Comparison of ENCODE assay signal across 26 mouse cellular contexts in the genomic region with DNA sequence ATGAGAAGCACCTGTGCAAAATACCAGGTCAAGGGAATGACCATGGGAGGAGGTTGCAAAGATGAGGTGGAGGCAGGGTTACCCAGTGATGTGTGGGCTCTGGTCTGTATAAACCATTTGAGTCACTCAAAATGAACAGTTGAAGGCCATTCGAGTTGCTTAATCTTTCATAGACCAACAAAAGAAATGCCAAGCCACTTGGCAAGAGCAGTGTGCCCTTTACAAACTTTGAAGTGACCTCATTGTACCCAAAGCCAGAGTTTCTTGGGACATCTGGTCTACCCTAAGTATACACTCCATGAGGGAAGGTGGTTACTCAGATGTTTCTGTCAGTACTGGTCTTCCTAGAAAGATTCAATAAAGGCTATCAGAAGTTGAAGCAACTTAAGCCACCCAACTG.
DNase-seq lines count a peak whose midpoint lies in the region; ATAC-seq and TF ChIP-seq lines count a peak whose summit lies in the region.
"Had no signal": no experiment of that assay in that cellular context is flagged by ENCODE, and none has a peak within 500 bp of the region (broad histone marks: within the 10 kb centered on the region; RNA-seq: fewer than 3 reads in every experiment).

No protein-coding gene starts in this region.

- WGBS in liver, adult 2 months = 21% methylated on average over 1 of the region's 1 CpGs
- 60% methylated on average over 1 of the region's 1 CpGs for WGBS in liver, postnatal 0 days (ENCODE audit: insufficient replicate concordance)

- no peak overlapping the region for H3K9ac ChIP-seq in liver, adult 2 months (ENCODE audit: low read depth, low read length)
- no peak overlapping the region for H3K9ac ChIP-seq in liver, postnatal 0 days (replicated peaks)
- H3K9ac ChIP-seq: embryonic facial prominence, embryonic 12.5 days; embryonic facial prominence, embryonic 15.5 days; forebrain, embryonic 15.5 days; heart, embryonic 13.5 days; hindbrain, embryonic 14.5 days had no signal

- TF ChIP-seq POLR2A in liver, adult 2 months (IDR thresholded peaks at IDR 0.05; ENCODE audit: extremely low read depth, insufficient read depth, low read length) = no peak

- H3K27me3 ChIP-seq in liver, adult 2 months (ENCODE audit: control insufficient read depth, insufficient read depth, low read length) = no peaks in the 10 kb centered on the region
- no peaks in the 10 kb centered on the region for H3K27me3 ChIP-seq in liver, postnatal 0 days (ENCODE audit: insufficient read depth, low read length)
- H3K27me3 ChIP-seq: embryonic facial prominence, embryonic 12.5 days; embryonic facial prominence, embryonic 15.5 days; forebrain, embryonic 15.5 days; heart, embryonic 13.5 days had no signal

- no peaks in the 10 kb centered on the region for H3K9me3 ChIP-seq in liver, postnatal 0 days (ENCODE audit: low read length)
- H3K9me3 ChIP-seq: embryonic facial prominence, embryonic 12.5 days; embryonic facial prominence, embryonic 15.5 days; forebrain, embryonic 15.5 days; heart, embryonic 10.5 days; heart, embryonic 13.5 days had no signal

- no peak for ATAC-seq in liver, postnatal 0 days
- ATAC-seq: CD4-positive, CD25-positive, alpha-beta regulatory T cell, adult 4 months; forebrain, embryonic 15.5 days; hindbrain, postnatal 0 days; inflammation-experienced regulatory T-cells, adult 6 months; intestine, embryonic 16.5 days had no signal

- no peak overlapping the region for H3K4me3 ChIP-seq in liver, adult 2 months (ENCODE audit: insufficient read depth, low read depth, low read length)
- H3K4me3 ChIP-seq in liver, postnatal 0 days (ENCODE audit: low read depth, low read length) = no peak overlapping the region
- H3K4me3 ChIP-seq: embryonic facial prominence, embryonic 12.5 days; embryonic facial prominence, embryonic 15.5 days; forebrain, embryonic 15.5 days; heart, adult 2 months; heart, embryonic 10.5 days; heart, embryonic 13.5 days had no signal

- no peak for TF ChIP-seq EP300 in liver, postnatal 0 days (IDR thresholded peaks at IDR 0.05; ENCODE audit: low read depth)

- H3K4me1 ChIP-seq in liver, adult 2 months (ENCODE audit: control insufficient read depth, insufficient read depth, low read length) = peaks cover 19% of the 10 kb centered on the region
- H3K4me1 ChIP-seq in liver, postnatal 0 days (ENCODE audit: insufficient read depth) = peaks cover 4% of the 10 kb centered on the region; the same call in 1 of the 2 replicates
- H3K4me1 ChIP-seq: forebrain, embryonic 15.5 days had no signal

- H3K36me3 ChIP-seq in liver, adult 2 months (ENCODE audit: control insufficient read depth, insufficient read depth, low read length) = no peaks in the 10 kb centered on the region
- H3K36me3 ChIP-seq in liver, postnatal 0 days (replicated peaks; ENCODE audit: insufficient read depth, low read length) = no peaks in the 10 kb centered on the region
- H3K36me3 ChIP-seq: embryonic facial prominence, embryonic 12.5 days; embryonic facial prominence, embryonic 15.5 days; forebrain, embryonic 15.5 days; heart, embryonic 10.5 days; heart, embryonic 13.5 days had no signal

- no peak for TF ChIP-seq CTCF in liver, adult 2 months (IDR thresholded peaks at IDR 0.05; ENCODE audit: low read depth, low read length)
- no peak for TF ChIP-seq CTCF in liver, postnatal 0 days (IDR thresholded peaks at IDR 0.05; ENCODE audit: low read depth)

- no peak overlapping the region for H3K27ac ChIP-seq in liver, adult 2 months (replicated peaks; ENCODE audit: insufficient read depth, low read depth, low read length)
- H3K27ac ChIP-seq in liver, postnatal 0 days (ENCODE audit: low read depth) = no peak overlapping the region
- H3K27ac ChIP-seq: embryonic facial prominence, embryonic 12.5 days; embryonic facial prominence, embryonic 15.5 days; forebrain, embryonic 15.5 days; heart, adult 2 months; heart, embryonic 10.5 days; hindbrain, embryonic 14.5 days; hindbrain, postnatal 0 days had no signal

- no peaks in the 10 kb centered on the region for H3K79me2 ChIP-seq in liver, adult 2 months (ENCODE audit: control insufficient read depth, insufficient read depth, low read length)

- no peak overlapping the region for H3K4me2 ChIP-seq in liver, postnatal 0 days (ENCODE audit: low read depth, low read length)
- H3K4me2 ChIP-seq: embryonic facial prominence, embryonic 12.5 days; embryonic facial prominence, embryonic 15.5 days; forebrain, embryonic 15.5 days; heart, embryonic 13.5 days; hindbrain, embryonic 14.5 days had no signal

- DNase-seq in adrenal gland, adult 2 months = peak; percentile 78
- DNase-seq in adrenal gland, postnatal 4 days (ENCODE audit: low spot score in 2 of 2) = no peak
- DNase-seq in liver, adult 2 months (ENCODE audit: extremely low read depth, low read depth, low spot score) = peak; percentile 98
- no peak for DNase-seq in liver, postnatal 0 days
- peak; percentile 55 for DNase-seq in Muller cell, postnatal 12 days (ENCODE audit: inconsistent ontology term)
- peak; percentile 65 for DNase-seq in adrenal gland, postnatal 14 days
- no peak for DNase-seq in thymus, postnatal 14 days
- DNase-seq in layer of hippocampus, adult 11-12 months (ENCODE audit: low spot score) = no peak
- DNase-seq: cerebellum, adult 11 months; cerebellum, adult 2 months; cerebellum, adult 9-11 months; gastrocnemius, postnatal 36 days; heart, adult 2 months; heart, postnatal 14 days; heart, postnatal 4 days; kidney, adult 18-20 months had no signal

Comparison
In these comparisons a context has a peak if more than half of its experiments do, and no peak if none do; other contexts are left out.
1. DNase-seq: peak in adrenal gland, adult 2 months (single experiment), liver, adult 2 months (single experiment), Muller cell, postnatal 12 days (single experiment) and adrenal gland, postnatal 14 days (single experiment); none in adrenal gland, postnatal 4 days (0 of 2), liver, postnatal 0 days (single experiment), thymus, postnatal 14 days (single experiment) and layer of hippocampus, adult 11-12 months (single experiment).